Mouse (Mus musculus) forebrain, embryonic 12.5 days (tissue): ENCODE results near the gene Gm281. TPM values are rescaled to one million over a fixed set of nuclear protein-coding genes. Genes with fewer than 3 reads are reported as not detected.

Source experiments
- ATAC-seq: fragments of 200-750 bp; cut with Nextera tagmentation; 2 replicates; pipeline ENCODE4 v1.8.0; 2017; ENCODE audit warnings: moderate TSS enrichment; ENCODE audit not compliant: low FRiP score
- H3K27ac ChIP-seq: fragments of 300-500 bp; sonication (generic); 2 replicates; pipeline ENCODE4 v1.5.1; 2016; ENCODE audit warnings: mild to moderate bottlenecking
- H3K27me3 ChIP-seq: fragments of 300-500 bp; sonication (generic); 2 replicates; pipeline ENCODE4 v1.6.1; 2016; ENCODE audit warnings: mild to moderate bottlenecking
- H3K36me3 ChIP-seq: fragments of 300-500 bp; sonication (generic); replicated peaks from 2 replicates; pipeline ENCODE4 v1.6.1; 2016; ENCODE audit warnings: mild to moderate bottlenecking
- H3K4me1 ChIP-seq: fragments of 300-500 bp; sonication (generic); 2 replicates; pipeline ENCODE4 v1.6.1; 2016
- H3K4me2 ChIP-seq: fragments of 300-500 bp; sonication (generic); 2 replicates; pipeline ENCODE4 v1.6.1; 2016; ENCODE audit warnings: mild to moderate bottlenecking, moderate library complexity
- H3K4me3 ChIP-seq: fragments of 300-500 bp; sonication (generic); replicated peaks from 2 replicates; pipeline ENCODE4 v1.5.1; 2016; ENCODE audit warnings: mild to moderate bottlenecking
- H3K9ac ChIP-seq: fragments of 300-500 bp; sonication (generic); 2 replicates; pipeline ENCODE4 v1.6.1; 2016; ENCODE audit warnings: mild to moderate bottlenecking
- H3K9me3 ChIP-seq: fragments of 300-500 bp; sonication (generic); 2 replicates; pipeline ENCODE4 v1.6.1; 2016
- WGBS: fragments of 180-500 bp; shearing (Covaris S2); methylation state at CpG from one replicate; pipeline ENCODE4 v1.1.7; 2016; 5-methylcytosine and 5-hydroxymethylcytosine counted together
- polyA plus RNA-seq: library from polyadenylated mRNA; unstranded; fragments of >200 nt; fragmentation: Nextera tagmentation; extraction: Ambion mirVana; gene quantifications from 2 replicates; pipeline ENCODE4 v1.2.1, GENCODE M21; 2016

The Gm281 gene
- polyA plus RNA-seq, 1 experiment from 2014 or later: not detected

- Histone ChIP-seq H3K27me3 (no peaks in the 10 kb centered on the region), H3K4me1 (0 out of 2 replicates have a peak, but pooled peaks cover 4% of the 10 kb centered on the region), H3K4me2 (peak overlapping the region; percentile 54), H3K4me3 (peak overlapping the region; percentile 26), H3K9ac (0 out of 2 replicates have a peak overlapping the region, but pooled peaks have one; percentile 17), H3K9me3 (no peaks in the 10 kb centered on the region), H3K27ac (no peak overlapping the region), H3K36me3 (no peaks in the 10 kb centered on the region)
- ATAC-seq: peak; percentile 68
- 36% methylated on average over 30 of the region's 31 CpGs for WGBS
Observed at GRCm38 (mm10) chr14:13933290-13934051, 19.2 kb upstream of the Gm281 start.

- no peak overlapping the region for H3K4me3 ChIP-seq
- no peaks in the 10 kb centered on the region for H3K27me3 ChIP-seq
- H3K9me3 ChIP-seq: no peaks in the 10 kb centered on the region
- H3K9ac ChIP-seq: no peak overlapping the region
- no peak overlapping the region for H3K27ac ChIP-seq
- peak; percentile 82 for ATAC-seq
- H3K4me2 ChIP-seq: no peak overlapping the region
- 43% methylated on average over 3 of the region's 3 CpGs for WGBS
- no peaks in the 10 kb centered on the region for H3K36me3 ChIP-seq
- no peaks in the 10 kb centered on the region for H3K4me1 ChIP-seq
Observed at GRCm38 (mm10) chr14:13917630-13918029, 3.4 kb upstream of the Gm281 start.

- no peaks in the 10 kb centered on the region for H3K9me3 ChIP-seq
- WGBS: 90% methylated on average over 10 of the region's 10 CpGs
- H3K27me3 ChIP-seq: no peaks in the 10 kb centered on the region
- H3K9ac ChIP-seq: no peak overlapping the region
- peak; percentile 51; the same call in 1 of the 2 replicates for ATAC-seq
- H3K36me3 ChIP-seq: no peaks in the 10 kb centered on the region
- no peaks in the 10 kb centered on the region for H3K4me1 ChIP-seq
- no peak overlapping the region for H3K27ac ChIP-seq
- no peak overlapping the region for H3K4me2 ChIP-seq
- no peak overlapping the region for H3K4me3 ChIP-seq
Observed at GRCm38 (mm10) chr14:13917208-13917607, 2.9 kb upstream of the Gm281 start.

- H3K4me2 ChIP-seq: no peak overlapping the region
- WGBS: 70% methylated on average over 4 of the region's 4 CpGs
- no peak overlapping the region for H3K9ac ChIP-seq
- no peak overlapping the region for H3K27ac ChIP-seq
- H3K9me3 ChIP-seq: no peaks in the 10 kb centered on the region
- H3K4me1 ChIP-seq: no peaks in the 10 kb centered on the region
- no peaks in the 10 kb centered on the region for H3K36me3 ChIP-seq
- no peak for ATAC-seq
- no peak overlapping the region for H3K4me3 ChIP-seq
- no peaks in the 10 kb centered on the region for H3K27me3 ChIP-seq
Observed at GRCm38 (mm10) chr14:13915207-13915606, 929 bp upstream of the Gm281 start.

GRCm38 (mm10) chr14:13910148-13910547 lies 4.1 kb downstream of the Gm281 start:
- Histone ChIP-seq H3K4me1 (no peaks in the 10 kb centered on the region), H3K27ac (no peak overlapping the region), H3K27me3 (no peaks in the 10 kb centered on the region), H3K36me3 (no peaks in the 10 kb centered on the region), H3K4me3 (no peak overlapping the region), H3K4me2 (no peak overlapping the region), H3K9me3 (no peaks in the 10 kb centered on the region), H3K9ac (no peak overlapping the region)
- ATAC-seq: no peak
- WGBS: 95% methylated on average over 2 of the region's 2 CpGs

GRCm38 (mm10) chr14:13907145-13907544 lies 7.1 kb downstream of the Gm281 start:
- Histone ChIP-seq H3K4me3 (no peak overlapping the region), H3K27ac (no peak overlapping the region), H3K27me3 (no peaks in the 10 kb centered on the region), H3K9me3 (no peaks in the 10 kb centered on the region), H3K9ac (no peak overlapping the region), H3K4me1 (no peaks in the 10 kb centered on the region), H3K36me3 (no peaks in the 10 kb centered on the region), H3K4me2 (no peak overlapping the region)
- ATAC-seq: no peak
- WGBS: 82% methylated on average over 7 of the region's 7 CpGs

GRCm38 (mm10) chr14:13906461-13906860 lies 7.8 kb downstream of the Gm281 start:
- no peaks in the 10 kb centered on the region for H3K9me3 ChIP-seq
- H3K27ac ChIP-seq: no peak overlapping the region
- H3K9ac ChIP-seq: no peak overlapping the region
- no peaks in the 10 kb centered on the region for H3K27me3 ChIP-seq
- 78% methylated on average over 1 of the region's 1 CpGs for WGBS
- H3K4me1 ChIP-seq: peaks cover under 1% of the 10 kb centered on the region; the same call in 1 of the 2 replicates
- ATAC-seq: no peak
- no peaks in the 10 kb centered on the region for H3K36me3 ChIP-seq
- H3K4me3 ChIP-seq: no peak overlapping the region
- H3K4me2 ChIP-seq: no peak overlapping the region

GRCm38 (mm10) chr14:13901611-13902067 lies 12.6 kb downstream of the Gm281 start:
- Histone ChIP-seq H3K27me3 (peaks cover 8% of the 10 kb centered on the region), H3K4me2 (peak overlapping the region; percentile 81), H3K4me3 (peak overlapping the region; percentile 49), H3K36me3 (no peaks in the 10 kb centered on the region), H3K4me1 (peaks cover 5% of the 10 kb centered on the region), H3K27ac (no peak overlapping the region), H3K9me3 (no peaks in the 10 kb centered on the region), H3K9ac (peak overlapping the region; percentile 71)
- under 1% methylated on average over 22 of the region's 22 CpGs for WGBS
- peak; percentile 79 for ATAC-seq

- no peaks in the 10 kb centered on the region for H3K27me3 ChIP-seq
- H3K4me3 ChIP-seq: no peak overlapping the region
- no peaks in the 10 kb centered on the region for H3K4me1 ChIP-seq
- H3K9ac ChIP-seq: no peak overlapping the region
- no peak overlapping the region for H3K4me2 ChIP-seq
- H3K27ac ChIP-seq: no peak overlapping the region
- H3K36me3 ChIP-seq: no peaks in the 10 kb centered on the region
- ATAC-seq: no peak
- no peaks in the 10 kb centered on the region for H3K9me3 ChIP-seq
Observed at GRCm38 (mm10) chr14:13895198-13895597, 19.1 kb downstream of the Gm281 start.

- no peaks in the 10 kb centered on the region for H3K4me1 ChIP-seq
- no peak overlapping the region for H3K9ac ChIP-seq
- H3K27me3 ChIP-seq: no peaks in the 10 kb centered on the region
- H3K4me3 ChIP-seq: no peak overlapping the region
- ATAC-seq: no peak
- H3K9me3 ChIP-seq: no peaks in the 10 kb centered on the region
- WGBS: 85% methylated on average over 3 of the region's 3 CpGs
- H3K27ac ChIP-seq: no peak overlapping the region
- H3K4me2 ChIP-seq: no peak overlapping the region
- no peaks in the 10 kb centered on the region for H3K36me3 ChIP-seq
Observed at GRCm38 (mm10) chr14:13893748-13894147, 20.5 kb downstream of the Gm281 start.

- H3K4me3 ChIP-seq: no peak overlapping the region
- no peak overlapping the region for H3K4me2 ChIP-seq
- no peaks in the 10 kb centered on the region for H3K36me3 ChIP-seq
- no peak overlapping the region for H3K27ac ChIP-seq
- H3K9me3 ChIP-seq: no peaks in the 10 kb centered on the region
- no peaks in the 10 kb centered on the region for H3K27me3 ChIP-seq
- no peak for ATAC-seq
- H3K4me1 ChIP-seq: no peaks in the 10 kb centered on the region
- H3K9ac ChIP-seq: no peak overlapping the region
Observed at GRCm38 (mm10) chr14:13861416-13861815, 52.9 kb downstream of the Gm281 start.

- no peaks in the 10 kb centered on the region for H3K36me3 ChIP-seq
- H3K4me1 ChIP-seq: no peaks in the 10 kb centered on the region
- no peak overlapping the region for H3K27ac ChIP-seq
- 84% methylated on average over 3 of the region's 3 CpGs for WGBS
- H3K9ac ChIP-seq: no peak overlapping the region
- H3K27me3 ChIP-seq: no peaks in the 10 kb centered on the region
- no peaks in the 10 kb centered on the region for H3K9me3 ChIP-seq
- no peak overlapping the region for H3K4me2 ChIP-seq
- ATAC-seq: peak; percentile 53; the same call in 1 of the 2 replicates
- H3K4me3 ChIP-seq: no peak overlapping the region
Observed at GRCm38 (mm10) chr14:13812801-13813479, 101.3 kb downstream of the Gm281 start.
